Mouse (Mus musculus): ENCODE measurements around the gene Usp15.
A peak's percentile ranks its signal among the peaks of the same experiment; 100 is the strongest.

The Usp15 gene

GRCm38 (mm10) chr10:123108527-123108926 lies 88.3 kb downstream of the Usp15 start:
- DNase-seq (ENCODE audit: extremely low read depth, low read depth), result no peak

- DNase-seq (ENCODE audit: extremely low read depth, low read depth), result no peak
Observed at GRCm38 (mm10) chr10:123108121-123108520, 88.7 kb downstream of the Usp15 start.

DNA sequence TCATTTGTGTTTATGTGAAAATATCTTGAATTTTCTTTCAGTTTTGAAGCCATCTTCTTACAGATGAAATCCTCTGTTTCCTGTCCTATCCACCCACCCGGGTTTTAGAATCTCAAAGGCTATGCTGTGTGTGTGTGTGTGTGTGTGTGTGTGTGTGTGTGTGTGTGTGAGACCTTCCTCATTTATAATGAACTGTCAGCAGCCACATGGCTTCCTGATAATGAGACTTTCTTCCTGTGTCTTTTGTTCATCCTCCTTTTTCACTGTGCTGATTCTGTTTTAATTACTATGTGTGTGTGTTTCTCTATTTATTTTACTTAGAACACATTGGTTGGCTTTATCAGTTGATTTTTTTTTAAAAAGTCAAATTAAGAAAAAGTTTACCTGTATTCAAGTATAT lies 95.5 kb downstream of the Usp15 start:
- DNase-seq (ENCODE audit: extremely low read depth, low read depth), result peak; percentile 50

GRCm38 (mm10) chr10:123100584-123100983 lies 96.2 kb downstream of the Usp15 start:
- no peak for DNase-seq (ENCODE audit: extremely low read depth, low read depth)

DNA sequence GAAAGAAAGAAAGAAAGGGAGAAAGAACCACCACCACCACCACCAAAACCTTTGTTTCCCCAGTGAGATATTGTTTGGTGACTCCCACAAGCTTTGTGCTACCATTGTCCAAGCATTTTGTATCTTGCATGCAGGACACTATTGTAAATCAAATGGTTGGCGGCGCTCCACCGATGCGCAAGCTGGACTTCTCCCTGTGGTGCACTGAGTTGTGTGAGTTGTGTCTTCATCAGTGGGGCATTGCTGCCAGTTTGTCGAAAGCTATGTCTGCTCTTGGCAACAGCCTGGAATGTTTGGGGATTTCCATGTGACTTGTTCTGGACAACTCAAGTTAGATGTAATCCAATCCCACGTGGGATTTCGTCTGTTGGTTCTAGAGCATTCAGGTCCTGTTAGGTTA lies 102.3 kb downstream of the Usp15 start:
- DNase-seq (ENCODE audit: extremely low read depth, low read depth), result no peak

DNA sequence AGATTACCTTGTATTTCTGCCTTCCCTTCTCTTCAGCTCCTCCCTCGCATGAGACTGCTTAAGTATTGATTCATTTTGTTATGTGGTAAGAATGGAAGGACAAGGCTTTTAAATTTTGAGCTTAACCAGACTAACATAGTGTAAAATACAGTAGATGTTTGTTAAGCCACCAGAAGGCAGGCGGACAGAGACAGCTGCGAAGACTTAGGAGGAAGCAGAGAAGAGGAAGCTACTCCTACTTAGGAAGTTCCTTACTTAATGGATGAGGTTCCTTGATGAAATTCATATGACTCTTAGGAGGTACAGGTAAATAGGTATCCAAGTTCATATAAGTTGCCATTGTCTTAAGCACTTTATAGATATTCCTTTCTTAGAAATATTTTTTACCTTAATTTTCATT lies 104.2 kb downstream of the Usp15 start:
- no peak for DNase-seq (ENCODE audit: extremely low read depth, low read depth)

- DNase-seq (ENCODE audit: extremely low read depth, low read depth), result peak; percentile 56
Observed at GRCm38 (mm10) chr10:123091737-123092136, 105.1 kb downstream of the Usp15 start.

GRCm38 (mm10) chr10:123089425-123089930 lies 107.3 kb downstream of the Usp15 start:
- no peak for DNase-seq (ENCODE audit: extremely low read depth, low read depth)

DNA sequence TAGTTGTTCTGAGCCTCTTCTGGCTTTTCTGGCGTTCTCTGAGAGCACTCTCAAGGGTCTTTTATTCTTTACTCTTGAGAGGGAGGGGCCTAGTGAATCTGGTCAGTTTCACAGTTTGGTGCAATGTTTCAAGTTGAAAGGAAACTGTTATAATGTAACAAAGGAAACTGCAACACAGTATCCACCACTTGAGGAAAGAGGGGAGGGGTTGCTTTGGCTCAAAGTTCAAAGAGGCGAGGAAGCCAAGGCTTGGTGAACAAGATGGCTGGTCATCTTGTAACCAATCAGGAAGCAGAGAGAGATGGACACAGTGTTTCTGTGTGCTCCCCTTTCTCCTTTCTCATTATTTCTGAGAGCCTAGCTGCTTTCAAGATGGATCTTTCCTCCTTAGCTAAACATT lies 109.9 kb downstream of the Usp15 start:
- DNase-seq (ENCODE audit: extremely low read depth, low read depth), result no peak

GRCm38 (mm10) chr10:123084900-123085641 lies 111.7 kb downstream of the Usp15 start:
- DNase-seq (ENCODE audit: extremely low read depth, low read depth), result no peak

- DNase-seq (ENCODE audit: extremely low read depth, low read depth), result no peak
Observed at GRCm38 (mm10) chr10:123084307-123084706, 112.5 kb downstream of the Usp15 start.

DNA sequence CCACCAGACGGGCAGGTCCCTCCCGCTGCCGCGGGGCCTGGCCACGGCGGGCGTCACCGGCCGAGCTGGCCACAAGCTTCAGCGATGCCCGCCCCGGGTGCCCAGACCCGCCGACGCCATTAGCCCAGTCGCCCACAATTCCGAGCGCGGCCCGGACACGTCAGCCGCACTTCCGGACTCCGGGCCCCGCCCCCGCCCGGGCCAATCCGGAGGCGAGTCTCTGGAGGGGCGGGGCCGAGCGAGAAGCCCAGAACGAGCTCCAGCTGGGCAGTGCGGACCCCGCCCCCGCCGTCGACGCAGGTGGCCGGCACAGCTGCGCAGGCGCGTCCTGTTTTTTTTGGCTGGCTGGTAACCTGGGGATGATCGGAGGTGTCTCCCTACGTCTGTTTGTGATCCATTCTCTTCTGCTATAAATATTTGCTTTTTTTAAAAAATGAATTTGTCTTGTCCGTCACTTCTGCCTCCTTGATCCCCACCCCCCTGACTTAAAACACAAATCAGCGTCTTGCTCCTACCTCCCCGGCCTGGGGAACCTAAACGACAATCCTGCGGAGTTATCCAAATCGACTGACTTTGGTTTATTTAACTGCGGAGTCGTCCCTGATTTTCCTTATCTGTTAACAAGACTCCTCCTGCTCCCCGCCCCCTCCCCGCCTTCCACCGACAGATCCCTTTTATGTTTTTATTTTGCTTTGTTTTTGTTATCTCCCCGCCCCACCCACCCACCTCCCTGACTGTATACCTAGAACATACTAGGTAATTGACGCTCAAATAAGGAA lies 120.4 kb downstream of the Usp15 start, which contains the start of gene Mon2:
Gene Mon2, minus strand, starts transcription at position 261 of the 779 bp plus-strand sequence.
- DNase-seq (ENCODE audit: extremely low read depth, low read depth), result peak; percentile 53

- DNase-seq (ENCODE audit: extremely low read depth, low read depth), result no peak
Observed at GRCm38 (mm10) chr10:123075751-123076242, 121.0 kb downstream of the Usp15 start.

DNA sequence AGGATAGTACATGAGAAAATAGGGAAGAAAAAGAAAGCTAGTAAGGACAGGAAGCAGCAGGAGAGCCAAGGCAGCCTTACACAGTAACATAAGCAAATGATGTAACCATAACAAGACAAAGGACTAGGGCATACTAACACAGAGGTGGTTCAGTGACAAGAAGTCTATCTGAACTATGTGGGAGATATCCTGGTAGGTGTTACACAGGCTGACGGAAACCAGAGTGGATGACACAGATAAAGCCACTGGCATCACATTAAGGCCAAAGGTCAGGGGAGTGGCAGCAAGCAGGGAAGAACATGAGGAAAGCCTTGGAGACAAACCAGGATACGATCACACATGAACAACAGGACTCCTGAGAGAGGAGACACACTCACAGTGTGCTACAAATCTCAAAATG lies 124.8 kb downstream of the Usp15 start:
- DNase-seq (ENCODE audit: extremely low read depth, low read depth), result no peak

DNA sequence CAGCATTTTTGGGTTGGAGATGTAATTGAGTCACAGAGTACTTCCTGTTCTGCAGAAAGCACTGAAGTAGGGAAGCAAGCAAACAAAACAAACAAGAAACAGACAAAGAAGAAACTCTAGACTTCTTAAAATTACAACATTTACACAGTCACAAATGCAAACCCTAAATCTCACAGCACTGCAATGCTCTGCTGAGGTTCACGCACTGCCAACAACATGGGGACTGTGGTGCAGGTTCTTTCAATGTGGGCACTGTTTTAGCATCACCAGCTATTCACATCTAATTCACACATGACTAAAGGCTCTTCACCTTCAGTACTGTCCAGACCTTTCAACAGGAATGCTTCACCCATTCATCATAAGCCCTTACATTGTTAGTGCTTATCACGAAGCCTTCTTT lies 133.8 kb downstream of the Usp15 start:
- no peak for DNase-seq (ENCODE audit: extremely low read depth, low read depth)

DNA sequence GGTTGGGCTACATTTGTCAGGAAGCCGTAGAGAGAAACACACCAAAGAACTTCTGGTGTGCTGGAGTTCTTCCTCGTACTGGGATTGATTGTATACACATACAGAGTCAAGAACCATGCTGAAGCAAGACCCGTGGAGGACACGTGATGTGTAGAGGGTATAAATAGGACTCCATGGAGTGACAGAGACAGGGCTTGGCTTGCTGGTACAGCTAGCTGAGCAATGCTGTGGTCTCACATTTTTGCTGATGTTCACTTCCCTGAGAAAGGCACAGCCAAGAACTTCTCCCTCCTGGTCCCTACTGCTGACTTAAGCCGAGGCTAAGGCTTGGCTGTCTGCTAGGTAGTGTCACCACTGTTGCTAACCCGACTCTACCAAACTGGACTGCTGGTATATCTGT lies 136.0 kb downstream of the Usp15 start:
- DNase-seq (ENCODE audit: extremely low read depth, low read depth), result no peak

- no peak for DNase-seq (ENCODE audit: extremely low read depth, low read depth)
Observed at GRCm38 (mm10) chr10:123057082-123057481, 139.7 kb downstream of the Usp15 start.

- no peak for DNase-seq (ENCODE audit: extremely low read depth, low read depth)
Observed at GRCm38 (mm10) chr10:123056463-123056862, 140.3 kb downstream of the Usp15 start.

- no peak for DNase-seq (ENCODE audit: extremely low read depth, low read depth)
Observed at GRCm38 (mm10) chr10:123055205-123056000, 141.4 kb downstream of the Usp15 start.
